Mouse (Mus musculus) hindbrain, embryonic 10.5 days (tissue): Measurements from ENCODE around the gene Phf2. TPM values are rescaled to one million over a fixed set of nuclear protein-coding genes. Genes with fewer than 3 reads are reported as not detected.

Source experiments
- DNase-seq: peaks from one replicate; pipeline ENCODE4 v3.0.0-alpha.2; 2017; ENCODE audit warnings: low spot score
- H3K27ac ChIP-seq: fragments of 300-500 bp; sonication (generic); 2 replicates; pipeline ENCODE4 v1.5.1; 2016; ENCODE audit warnings: mild to moderate bottlenecking, moderate library complexity
- H3K27me3 ChIP-seq: fragments of 300-500 bp; sonication (generic); 2 replicates; pipeline ENCODE4 v1.6.1; 2016; ENCODE audit warnings: mild to moderate bottlenecking; ENCODE audit not compliant: poor library complexity, insufficient read depth, severe bottlenecking
- H3K36me3 ChIP-seq: fragments of 300-500 bp; sonication (generic); 2 replicates; pipeline ENCODE4 v1.6.1; 2016; ENCODE audit warnings: mild to moderate bottlenecking, moderate library complexity
- H3K4me1 ChIP-seq: fragments of 300-500 bp; sonication (generic); replicated peaks from 2 replicates; pipeline ENCODE4 v1.6.1; 2016; ENCODE audit warnings: mild to moderate bottlenecking
- H3K4me3 ChIP-seq: fragments of 300-500 bp; sonication (generic); 2 replicates; pipeline ENCODE4 v1.5.1; 2016; ENCODE audit warnings: mild to moderate bottlenecking, moderate library complexity
- H3K9me3 ChIP-seq: fragments of 300-500 bp; sonication (generic); 2 replicates; pipeline ENCODE4 v1.6.1; 2016; ENCODE audit warnings: mild to moderate bottlenecking, moderate library complexity
- WGBS: fragments of 180-500 bp; shearing (Covaris S2); methylation state at CpG from one replicate; pipeline ENCODE4 v1.1.7; 2016; 5-methylcytosine and 5-hydroxymethylcytosine counted together
- polyA plus RNA-seq: library from polyadenylated mRNA; unstranded; fragments of >200 nt; fragmentation: Nextera tagmentation; extraction: Ambion mirVana; gene quantifications from 2 replicates; pipeline ENCODE4 v1.2.1, GENCODE M21; 2016

Gene Phf2
- polyA plus RNA-seq, 1 experiment from 2014 or later, result 8.7 TPM

- 64% methylated on average over 7 of the region's 7 CpGs for WGBS
- H3K27ac ChIP-seq, result peak overlapping the region; percentile 99
These were observed 1.1 kb upstream of the Phf2 start for GRCm38 (mm10) chr13:48871887-48872606.

GRCm38 (mm10) chr13:48869950-48870770, 759 bp downstream of the Phf2 start:
- peak; percentile 58 for DNase-seq
- peaks cover 61% of the 10 kb centered on the region for H3K4me1 ChIP-seq
- peak overlapping the region; percentile 99 for H3K27ac ChIP-seq
- peaks cover 9% of the 10 kb centered on the region; the same call in 1 of the 2 replicates for H3K36me3 ChIP-seq
- H3K9me3 ChIP-seq, result no peaks in the 10 kb centered on the region
- H3K4me3 ChIP-seq, result peak overlapping the region; percentile 97
- under 1% methylated on average over 102 of the region's 102 CpGs for WGBS
- H3K27me3 ChIP-seq, result no peaks in the 10 kb centered on the region

More at GRCm38 (mm10) chr13:48871887-48872606, 1.1 kb upstream of the Phf2 start:
- H3K4me1 ChIP-seq, result peaks cover 44% of the 10 kb centered on the region
- H3K4me3 ChIP-seq, result peak overlapping the region; percentile 97
- H3K36me3 ChIP-seq, result peaks cover 28% of the 10 kb centered on the region
- H3K9me3 ChIP-seq, result no peaks in the 10 kb centered on the region
- no peak for DNase-seq
- no peaks in the 10 kb centered on the region for H3K27me3 ChIP-seq

GRCm38 (mm10) chr13:48869600-48869949, 1.3 kb downstream of the Phf2 start:
- peak overlapping the region; percentile 99 for H3K27ac ChIP-seq
- H3K4me3 ChIP-seq, result peak overlapping the region; percentile 97
- WGBS, result 13% methylated on average over 5 of the region's 5 CpGs
- H3K27me3 ChIP-seq, result no peaks in the 10 kb centered on the region
- H3K36me3 ChIP-seq, result peaks cover 6% of the 10 kb centered on the region; the same call in 1 of the 2 replicates
- peaks cover 65% of the 10 kb centered on the region for H3K4me1 ChIP-seq
- H3K9me3 ChIP-seq, result no peaks in the 10 kb centered on the region
- DNase-seq, result no peak

- WGBS, result 26% methylated on average over 5 of the region's 5 CpGs
- no peaks in the 10 kb centered on the region for H3K27me3 ChIP-seq
These were observed 1.8 kb downstream of the Phf2 start for GRCm38 (mm10) chr13:48869088-48869487.

GRCm38 (mm10) chr13:48864673-48865356, 6.1 kb downstream of the Phf2 start:
- H3K4me3 ChIP-seq, result no peak overlapping the region
- H3K9me3 ChIP-seq, result no peaks in the 10 kb centered on the region
- peaks cover 55% of the 10 kb centered on the region for H3K4me1 ChIP-seq
- H3K27me3 ChIP-seq, result no peaks in the 10 kb centered on the region
- WGBS, result 76% methylated on average over 12 of the region's 12 CpGs
- no peak for DNase-seq
- peaks cover 4% of the 10 kb centered on the region for H3K36me3 ChIP-seq
- H3K27ac ChIP-seq, result no peak overlapping the region

More at GRCm38 (mm10) chr13:48869088-48869487, 1.8 kb downstream of the Phf2 start:
- DNase-seq, result no peak
- Histone ChIP-seq H3K9me3 (no peaks in the 10 kb centered on the region), H3K4me3 (peak overlapping the region; percentile 97), H3K27ac (peak overlapping the region; percentile 99), H3K4me1 (peaks cover 68% of the 10 kb centered on the region), H3K36me3 (peaks cover 6% of the 10 kb centered on the region; the same call in 1 of the 2 replicates)

GRCm38 (mm10) chr13:48863556-48863955, 7.4 kb downstream of the Phf2 start:
- no peaks in the 10 kb centered on the region for H3K27me3 ChIP-seq
- peaks cover 55% of the 10 kb centered on the region for H3K4me1 ChIP-seq
- no peaks in the 10 kb centered on the region for H3K9me3 ChIP-seq
- no peak overlapping the region for H3K27ac ChIP-seq
- WGBS, result 83% methylated on average over 9 of the region's 9 CpGs
- no peak for DNase-seq
- H3K4me3 ChIP-seq, result no peak overlapping the region
- peaks cover 4% of the 10 kb centered on the region for H3K36me3 ChIP-seq

- Histone ChIP-seq H3K4me1 (peaks cover 55% of the 10 kb centered on the region), H3K4me3 (no peak overlapping the region), H3K27ac (no peak overlapping the region), H3K9me3 (no peaks in the 10 kb centered on the region), H3K36me3 (peaks cover 4% of the 10 kb centered on the region), H3K27me3 (no peaks in the 10 kb centered on the region)
- DNase-seq, result no peak
- WGBS, result 78% methylated on average over 1 of the region's 1 CpGs
These were observed 9.0 kb downstream of the Phf2 start for GRCm38 (mm10) chr13:48861913-48862312.

- 73% methylated on average over 4 of the region's 4 CpGs for WGBS
- peaks cover 58% of the 10 kb centered on the region for H3K4me1 ChIP-seq
- DNase-seq, result no peak
- H3K27me3 ChIP-seq, result no peaks in the 10 kb centered on the region
- H3K4me3 ChIP-seq, result no peak overlapping the region
- peaks cover 4% of the 10 kb centered on the region for H3K36me3 ChIP-seq
- H3K9me3 ChIP-seq, result no peaks in the 10 kb centered on the region
- no peak overlapping the region; the same call in 1 of the 2 replicates for H3K27ac ChIP-seq
These were observed 12.1 kb downstream of the Phf2 start for GRCm38 (mm10) chr13:48858779-48859178.

- peaks cover 66% of the 10 kb centered on the region for H3K4me1 ChIP-seq
- H3K4me3 ChIP-seq, result no peak overlapping the region
- H3K27me3 ChIP-seq, result no peaks in the 10 kb centered on the region
- peaks cover 4% of the 10 kb centered on the region for H3K36me3 ChIP-seq
- H3K27ac ChIP-seq, result no peak overlapping the region
- no peak for DNase-seq
- no peaks in the 10 kb centered on the region for H3K9me3 ChIP-seq
- 75% methylated on average over 6 of the region's 6 CpGs for WGBS
These were observed 12.9 kb downstream of the Phf2 start for GRCm38 (mm10) chr13:48858054-48858453.

- no peak overlapping the region for H3K4me3 ChIP-seq
- no peaks in the 10 kb centered on the region for H3K9me3 ChIP-seq
- H3K27ac ChIP-seq, result no peak overlapping the region
- no peak for DNase-seq
- H3K36me3 ChIP-seq, result peaks cover 4% of the 10 kb centered on the region
- 68% methylated on average over 7 of the region's 7 CpGs for WGBS
- no peaks in the 10 kb centered on the region for H3K27me3 ChIP-seq
- H3K4me1 ChIP-seq, result peaks cover 71% of the 10 kb centered on the region
These were observed 13.5 kb downstream of the Phf2 start for GRCm38 (mm10) chr13:48857246-48857932.

- Histone ChIP-seq H3K9me3 (no peaks in the 10 kb centered on the region), H3K4me3 (no peak overlapping the region), H3K27me3 (no peaks in the 10 kb centered on the region), H3K27ac (no peak overlapping the region), H3K36me3 (no peaks in the 10 kb centered on the region), H3K4me1 (peaks cover 70% of the 10 kb centered on the region)
- 60% methylated on average over 3 of the region's 3 CpGs for WGBS
- no peak for DNase-seq
These were observed 17.0 kb downstream of the Phf2 start for GRCm38 (mm10) chr13:48853947-48854346.

- 32% methylated on average over 2 of the region's 2 CpGs for WGBS
- Histone ChIP-seq H3K27ac (no peak overlapping the region), H3K4me1 (peaks cover 70% of the 10 kb centered on the region), H3K36me3 (peaks cover 4% of the 10 kb centered on the region), H3K4me3 (no peak overlapping the region), H3K27me3 (no peaks in the 10 kb centered on the region), H3K9me3 (no peaks in the 10 kb centered on the region)
- no peak for DNase-seq
These were observed 17.4 kb downstream of the Phf2 start for GRCm38 (mm10) chr13:48853475-48853874.
